2 mouse cellular contexts compared by ENCODE assay signal in genomic region chrX:19751491-19751890, GRCm38 (mm10).
A peak's percentile ranks its signal among the peaks of the same experiment; 100 is the strongest.
DNase-seq lines count a peak whose midpoint lies in the region; TF ChIP-seq lines count a peak whose summit lies in the region.
"Not testable (repeated sequence)": the region's sequence is repeated elsewhere in the genome, so short reads cannot be mapped to it uniquely, and the experiment has no call there.

No protein-coding gene starts in this region.

- TF ChIP-seq CTCF in kidney, adult 2 months (conservative IDR thresholded peaks at IDR 0.05; ENCODE audit: insufficient read depth, insufficient read length, low read depth, low read length) = not testable (repeated sequence)

- H3K36me3 ChIP-seq in kidney, adult 2 months (ENCODE audit: control insufficient read depth, insufficient read depth, low read length) = not testable (repeated sequence)

- WGBS in kidney, adult 2 months = 48% methylated on average over 2 of the region's 2 CpGs

- H3K27ac ChIP-seq in kidney, adult 2 months (ENCODE audit: insufficient read depth, low read depth, low read length) = not testable (repeated sequence)

- not testable (repeated sequence) for H3K4me1 ChIP-seq in kidney, adult 2 months (ENCODE audit: control insufficient read depth, insufficient read depth, low read length)

- not testable (repeated sequence) for H3K27me3 ChIP-seq in kidney, adult 2 months (replicated peaks; ENCODE audit: control insufficient read depth, insufficient read depth, low read length)

- H3K4me3 ChIP-seq in kidney, adult 2 months (ENCODE audit: insufficient read depth, low read depth, low read length) = not testable (repeated sequence)

- peak; percentile 51 for DNase-seq in kidney, adult 2 months
- peak; percentile 54 for DNase-seq in kidney, adult 9 months

- not testable (repeated sequence) for TF ChIP-seq POLR2A in kidney, adult 2 months (IDR thresholded peaks at IDR 0.05; ENCODE audit: low read depth, low read length)
